Mouse (Mus musculus) layer of hippocampus, postnatal 14 days (tissue): ENCODE measurements around the gene Ramp2. TPM values are rescaled to one million over a fixed set of nuclear protein-coding genes. Genes with fewer than 3 reads are reported as not detected.
A peak's percentile ranks its signal among the peaks of the same experiment; 100 is the strongest.

Experiments used
- DNase-seq, 2 experiments: peaks; one replicate each; pipeline ENCODE4 v3.0.0; 2021 to 2022; ENCODE audit warnings: low spot score in 2 of 2, mixed read lengths in 1 of 2
- total RNA-seq, 2 experiments: library from RNA; stranded (reverse); gene quantifications; 2 replicates each; pipeline ENCODE4 v1.2.3; 2021

Ramp2 gene
- total RNA-seq, 2 experiments from 2014 or later = 74.0 to 75.7 TPM

DNA sequence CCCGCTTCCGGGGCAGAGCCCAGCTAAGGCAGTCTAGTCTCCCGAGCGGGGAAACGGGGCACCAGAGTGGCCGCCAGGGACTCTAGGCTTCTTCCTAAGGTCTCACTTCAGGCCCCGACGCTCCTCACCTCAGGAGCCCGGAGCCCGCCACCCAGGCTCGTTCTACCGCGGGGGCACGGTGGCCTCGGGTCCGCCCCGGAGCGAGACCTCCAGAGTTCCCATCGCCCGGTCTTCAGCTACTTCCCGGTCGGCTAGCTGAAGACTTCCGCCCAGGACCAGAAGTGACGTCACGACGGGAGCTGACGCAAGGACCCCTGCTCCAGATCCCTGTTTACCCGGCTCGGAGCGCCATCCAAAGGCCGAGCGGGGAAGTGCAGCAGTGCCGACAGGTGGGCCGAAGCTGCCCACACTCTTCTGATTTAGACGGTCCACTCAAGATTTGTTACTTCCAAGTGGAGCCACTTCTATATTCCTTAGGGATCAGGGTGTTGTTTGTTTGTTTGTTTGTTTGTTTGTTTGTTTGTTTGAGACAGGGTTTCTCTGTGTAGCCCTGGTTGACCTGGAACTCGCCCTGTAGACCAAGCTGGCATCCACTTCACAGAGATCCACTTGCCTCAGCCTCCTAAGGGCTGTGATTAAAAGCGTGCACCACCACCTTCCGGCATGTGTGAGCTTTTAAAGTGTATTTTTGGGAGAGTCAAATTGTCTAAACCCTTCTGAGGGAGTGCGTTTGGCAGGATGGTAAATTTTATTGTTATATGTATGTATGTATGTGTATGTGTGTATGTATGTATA, 56.4 kb downstream of the Ramp2 start, which contains the start of gene Becn1:
TSS of gene Becn1 (minus strand) at position 283 of the 795 bp plus-strand sequence.
- DNase-seq = peak; percentile 95 to 97

DNA sequence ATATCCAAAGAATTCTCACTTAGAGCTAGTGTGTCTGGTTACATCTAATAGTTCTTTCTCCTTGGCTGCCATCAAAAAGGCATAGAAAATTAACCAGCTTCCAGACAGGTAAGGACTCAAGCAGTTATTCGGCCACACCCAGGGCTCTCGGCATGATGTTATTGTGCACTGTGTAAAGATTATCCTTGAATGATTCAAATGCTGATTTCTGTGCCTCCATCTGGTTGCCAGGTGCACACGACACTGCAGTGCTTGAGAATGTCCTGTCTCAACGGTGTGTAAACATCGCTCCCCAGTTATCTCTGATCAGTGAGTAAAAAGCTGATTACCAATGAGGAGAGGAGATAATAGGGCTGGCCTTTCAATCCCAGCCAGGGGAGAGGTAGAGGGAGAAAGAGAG, 61.9 kb downstream of the Ramp2 start:
- DNase-seq = no peak

Other genes starting within 250 kb of the Ramp2 start
- 100 to 1,000 TPM; 451 to 457 TPM for gene Atp6v0a1, start 236.6 kb upstream of the Ramp2 start, total RNA-seq
- gene Naglu, start 176.0 kb upstream of the Ramp2 start, total RNA-seq = 10 to 100 TPM in 1 of 2 experiments, 1 to 10 TPM in 1; 9.3 to 10.3 TPM
- under 1 TPM; 0.38 to 0.81 TPM for gene Hsd17b1, start 167.6 kb upstream of the Ramp2 start, total RNA-seq
- gene Coasy, start 163.5 kb upstream of the Ramp2 start, total RNA-seq = 10 to 100 TPM; 32.6 to 35.7 TPM
- gene Mlx, start 158.8 kb upstream of the Ramp2 start, total RNA-seq = 10 to 100 TPM; 46.3 to 49.6 TPM
- 1 to 10 TPM; 2.7 to 4.9 TPM for gene Psmc3ip, start 150.6 kb upstream of the Ramp2 start, total RNA-seq
- 10 to 100 TPM; 57.1 to 61.1 TPM for gene Retreg3, start 126.1 kb upstream of the Ramp2 start, total RNA-seq
- gene Tubg1, start 126.1 kb upstream of the Ramp2 start, total RNA-seq = 10 to 100 TPM; 48.9 to 52.6 TPM
- 10 to 100 TPM; 36.7 to 41.0 TPM for gene Tubg2, start 90.1 kb upstream of the Ramp2 start, total RNA-seq
- 100 to 1,000 TPM; 137 to 149 TPM for gene Cntnap1, start 75.5 kb upstream of the Ramp2 start, total RNA-seq
- gene Plekhh3, start 74.7 kb upstream of the Ramp2 start, total RNA-seq = 10 to 100 TPM; 14.2 to 16.1 TPM
- gene Ccr10, start 70.6 kb upstream of the Ramp2 start, total RNA-seq = under 1 TPM in 1 of 2 experiments, not detected in 1; 0.18 TPM
- 10 to 100 TPM; 38.2 to 40.0 TPM for gene Ezh1, start 19.6 kb upstream of the Ramp2 start, total RNA-seq
- 10 to 100 TPM; 72.3 to 80.9 TPM for gene Vps25, start 7.7 kb downstream of the Ramp2 start, total RNA-seq
- gene Wnk4, start 14.5 kb downstream of the Ramp2 start, total RNA-seq = 1 to 10 TPM; 6.9 to 9.4 TPM
- under 1 TPM; 0.33 to 0.46 TPM for gene Cntd1, start 33.0 kb downstream of the Ramp2 start, total RNA-seq
- 10 to 100 TPM; 82.2 to 93.7 TPM for gene Coa3, start 33.1 kb downstream of the Ramp2 start, total RNA-seq
- gene Becn1, start 56.3 kb downstream of the Ramp2 start, total RNA-seq = 100 to 1,000 TPM; 182 to 185 TPM
- gene Psme3, start 70.2 kb downstream of the Ramp2 start, total RNA-seq = 100 to 1,000 TPM; 103 to 114 TPM
- gene Aoc2, start 79.0 kb downstream of the Ramp2 start, total RNA-seq = 1 to 10 TPM; 4.8 to 5.4 TPM
- 1 to 10 TPM; 1.6 to 2.7 TPM for gene Aoc3, start 84.6 kb downstream of the Ramp2 start, total RNA-seq
- gene G6pc, start 121.5 kb downstream of the Ramp2 start, total RNA-seq = under 1 TPM in 1 of 2 experiments, not detected in 1; 0.14 TPM
- 10 to 100 TPM; 41.9 to 43.7 TPM for gene Aarsd1, start 171.6 kb downstream of the Ramp2 start, total RNA-seq
- gene Gm27029, start 178.8 kb downstream of the Ramp2 start, total RNA-seq = 1 to 10 TPM; 4.8 to 5.7 TPM
- 10 to 100 TPM; 29.7 to 30.1 TPM for gene Rundc1, start 179.1 kb downstream of the Ramp2 start, total RNA-seq
- 1 to 10 TPM; 3.2 to 4.8 TPM for gene Ptges3l, start 179.3 kb downstream of the Ramp2 start, total RNA-seq
- gene Rpl27, start 196.3 kb downstream of the Ramp2 start, total RNA-seq = 10 to 100 TPM; 45.9 to 49.9 TPM
- 1 to 10 TPM; 2.6 to 3.1 TPM for gene Ifi35, start 202.4 kb downstream of the Ramp2 start, total RNA-seq
- gene Rnd2, start 219.0 kb downstream of the Ramp2 start, total RNA-seq = 100 to 1,000 TPM; 210 to 231 TPM
- 10 to 100 TPM; 53.0 to 64.9 TPM for gene Vat1, start 220.2 kb downstream of the Ramp2 start, total RNA-seq